Mouse (Mus musculus) gastrocnemius, postnatal 36 days (tissue): ENCODE data around the gene Mical3. TPM values are rescaled to one million over a fixed set of nuclear protein-coding genes. Genes with fewer than 3 reads are reported as not detected.

Experiments
- DNase-seq, 2 experiments: peaks; one replicate each; pipeline ENCODE4 v3.0.0; 2022
- intact Hi-C: fragments of 180-260 bp; cut with DNase I; formaldehyde crosslinking; loops from one replicate; pipeline ENCODE4 v1.15.1; 2025
- total RNA-seq, 2 experiments: library from RNA; stranded (reverse); gene quantifications; 2 replicates each; pipeline ENCODE4 v1.2.3; 2021

The Mical3 gene
- total RNA-seq, 2 experiments from 2014 or later = 49.6 to 54.7 TPM

- intact Hi-C loops = no loop called here
- DNase-seq = no peak
Observed at GRCm38 (mm10) chr6:120978019-120978621, 152.7 kb downstream of the Mical3 start.

DNA sequence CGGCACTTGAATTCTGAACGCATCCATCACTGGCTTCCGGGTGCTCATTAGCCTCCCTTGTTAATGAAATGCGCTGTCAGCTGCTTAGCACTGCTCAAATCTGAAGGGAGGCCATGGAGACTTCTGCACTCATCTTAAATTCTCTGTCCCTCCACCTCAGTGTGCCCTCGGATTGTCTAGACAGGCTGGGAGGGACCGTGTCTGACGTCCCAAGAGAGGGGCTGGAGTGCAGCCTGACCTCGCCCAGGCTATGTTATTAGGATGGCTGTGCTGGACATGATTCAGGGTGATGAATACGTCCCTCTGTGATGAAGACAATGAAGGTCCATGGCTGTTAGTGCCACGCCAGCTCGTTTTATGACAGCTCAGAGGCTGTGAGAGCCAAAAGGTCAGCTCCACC, 153.8 kb downstream of the Mical3 start:
- no peak for DNase-seq
- intact Hi-C loops = no loop called here

DNA sequence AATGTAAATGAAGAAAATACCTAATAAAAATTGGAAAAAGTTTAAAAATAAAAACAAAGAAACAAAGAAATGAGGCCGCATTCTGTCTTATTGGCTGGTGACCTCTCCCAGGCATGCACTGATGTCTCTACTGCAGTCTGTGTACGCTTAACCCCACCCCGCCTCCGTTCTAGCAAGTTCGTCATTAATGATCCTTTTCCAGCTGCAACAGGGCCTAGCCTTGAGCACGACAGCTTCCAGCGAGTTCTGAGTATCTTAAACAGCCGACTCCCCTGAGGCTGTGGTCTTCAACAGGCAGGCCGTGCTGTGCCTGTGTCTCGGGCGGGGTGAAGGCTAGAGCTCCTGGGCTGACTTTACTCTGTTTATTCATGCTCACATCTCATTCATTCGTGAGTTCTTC, 154.7 kb downstream of the Mical3 start:
- intact Hi-C loops = no loop called here
- no peak for DNase-seq

DNA sequence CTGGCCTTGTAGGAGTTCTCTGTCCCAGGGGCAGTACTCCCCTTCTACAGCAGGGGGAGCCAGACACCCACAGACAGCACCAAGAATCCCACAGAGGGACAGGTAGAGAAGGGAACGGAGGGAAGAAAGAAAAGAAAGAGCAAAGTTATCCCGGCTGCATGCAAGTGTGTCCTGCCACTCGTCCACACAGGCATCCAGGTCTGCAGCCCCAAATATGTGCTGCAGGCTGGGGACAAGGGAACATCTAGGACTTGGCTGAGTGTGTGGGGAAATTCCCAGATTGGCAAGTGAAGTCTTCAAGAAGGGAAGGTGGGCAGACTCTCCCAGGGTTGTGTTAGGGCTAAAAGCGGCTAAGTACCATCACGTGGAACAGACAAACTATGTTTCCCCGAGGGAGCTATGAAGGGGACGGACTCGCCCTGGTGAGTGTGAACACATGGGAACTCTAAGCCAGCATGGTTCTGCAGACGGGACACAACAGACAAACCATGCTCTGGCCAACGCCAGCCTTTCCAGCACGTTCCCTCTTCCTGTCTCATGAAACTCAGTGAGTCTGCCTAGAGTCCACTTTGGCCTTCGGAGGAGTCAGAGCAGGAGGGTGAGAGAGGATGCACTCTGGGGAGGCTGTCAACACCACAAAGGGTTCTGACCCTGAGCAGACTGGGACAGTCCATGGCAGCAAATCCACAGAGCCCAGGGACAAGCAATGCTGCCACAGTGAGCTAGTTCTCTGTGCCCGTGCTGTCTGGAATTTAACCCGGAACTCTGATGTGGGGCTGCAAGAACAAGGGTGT, 158.8 kb downstream of the Mical3 start:
- intact Hi-C loops = loop anchor here (2.0 kb wide), 2 partner anchors 159 to 207 kb away; partner anchors contain the start of gene Mical3

DNA sequence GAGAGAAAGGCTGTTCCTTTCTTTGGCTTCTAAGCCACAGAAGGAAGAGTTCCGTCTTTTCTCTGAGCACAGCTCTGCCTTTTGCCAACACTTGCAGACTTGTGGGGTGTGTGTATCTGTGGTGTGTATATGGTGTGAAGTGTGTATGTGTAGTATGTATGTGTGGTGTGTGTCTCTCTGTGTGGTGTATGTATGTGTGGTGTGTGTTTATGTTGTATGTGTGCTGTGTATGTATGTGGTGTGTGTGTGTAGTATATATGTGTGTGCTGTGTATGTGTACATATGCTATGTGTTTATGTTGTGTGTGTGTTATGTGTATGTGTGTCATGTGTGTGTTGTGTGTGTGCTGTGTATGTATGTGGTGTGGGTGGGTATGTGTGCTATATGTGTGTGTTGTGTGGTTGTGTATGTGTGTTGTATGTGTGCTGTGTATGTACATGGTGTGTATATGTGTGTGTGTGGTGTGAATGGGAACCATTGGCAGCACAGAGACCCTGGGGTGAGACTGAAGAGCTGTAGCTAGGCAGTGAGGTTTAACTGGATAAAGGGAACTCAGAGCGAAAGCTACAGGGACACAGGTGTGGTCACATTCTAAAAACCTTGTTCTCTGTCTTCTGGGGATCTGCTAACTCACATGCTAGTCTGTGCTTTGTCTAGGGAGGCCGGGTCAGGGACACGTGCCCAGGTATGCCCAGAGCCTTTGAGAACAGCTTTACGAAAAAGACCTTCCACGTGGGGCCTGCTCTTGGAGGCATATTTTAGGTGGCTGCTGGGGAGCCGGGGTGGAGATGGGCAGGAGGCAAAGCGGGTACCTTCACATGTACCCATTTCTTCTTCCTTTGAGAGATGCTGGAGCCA, 159.6 kb downstream of the Mical3 start:
- DNase-seq = no peak
- intact Hi-C loops = no loop called here

More for the DNA sequence above, 158.8 kb downstream of the Mical3 start:
- peak; percentile 78 to 83 for DNase-seq

GRCm38 (mm10) chr6:120965814-120966213, 165.0 kb downstream of the Mical3 start:
- DNase-seq = no peak
- intact Hi-C loops = no loop called here

- intact Hi-C loops = no loop called here
- no peak for DNase-seq
Observed at GRCm38 (mm10) chr6:120964179-120964578, 166.6 kb downstream of the Mical3 start.

GRCm38 (mm10) chr6:120960338-120961030, 170.3 kb downstream of the Mical3 start:
- no peak for DNase-seq
- intact Hi-C loops = no loop called here

GRCm38 (mm10) chr6:120957331-120957730, 173.5 kb downstream of the Mical3 start:
- intact Hi-C loops = loop anchor here (5.0 kb wide), 1 partner anchor 55 kb away; no protein-coding TSS in a partner anchor
- DNase-seq = no peak

- intact Hi-C loops = loop anchor here (5.0 kb wide), 1 partner anchor 54 kb away; no protein-coding TSS in a partner anchor
Observed at GRCm38 (mm10) chr6:120956259-120957161, 174.3 kb downstream of the Mical3 start.

GRCm38 (mm10) chr6:120955215-120955614, 175.6 kb downstream of the Mical3 start:
- DNase-seq = no peak
- intact Hi-C loops = loop anchor here (5.0 kb wide), 1 partner anchor 53 kb away; no protein-coding TSS in a partner anchor

More at GRCm38 (mm10) chr6:120956259-120957161, 174.3 kb downstream of the Mical3 start:
- DNase-seq = no peak

- intact Hi-C loops = no loop called here
- no peak for DNase-seq
Observed at GRCm38 (mm10) chr6:120954241-120954640, 176.6 kb downstream of the Mical3 start.

DNA sequence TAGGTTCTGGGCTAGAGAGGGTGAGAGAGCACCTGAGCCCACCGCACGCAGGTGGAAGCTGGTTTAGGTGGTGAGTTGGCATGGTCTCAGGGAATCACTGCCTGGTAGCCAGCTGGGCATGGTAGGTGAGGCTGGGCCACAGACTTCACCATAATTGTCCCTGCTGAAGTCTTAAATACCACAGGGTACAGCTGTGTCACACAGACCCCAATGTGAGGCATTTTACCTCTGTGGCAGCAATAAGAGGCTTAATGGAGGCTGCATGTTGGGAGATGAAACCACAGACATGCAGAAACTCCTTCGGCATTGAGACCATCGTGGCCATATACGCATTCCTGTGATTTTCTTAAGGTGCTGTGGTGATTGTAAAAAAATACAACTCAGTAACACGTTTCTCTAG, 178.3 kb downstream of the Mical3 start:
- no peak for DNase-seq

DNA sequence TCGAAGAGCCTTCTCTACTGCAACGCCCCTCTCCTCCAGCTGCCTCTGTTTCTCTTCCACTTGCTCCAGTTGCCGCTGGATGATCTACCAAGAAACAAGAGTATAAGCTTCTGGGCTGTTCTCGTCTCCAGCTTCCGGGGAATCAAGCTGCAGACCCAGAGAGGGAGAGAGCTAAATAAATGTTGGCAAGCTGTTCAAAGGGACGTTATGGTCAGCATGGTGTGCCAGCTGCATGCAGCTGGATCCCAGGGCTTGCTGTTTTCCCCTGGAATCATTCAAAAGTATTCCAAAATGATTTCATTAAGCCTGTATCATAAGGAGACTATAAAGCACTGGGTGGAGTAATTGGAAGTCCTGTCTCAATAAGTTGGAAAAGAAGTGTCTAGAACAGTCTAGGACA, 179.5 kb downstream of the Mical3 start:
- DNase-seq = no peak
- intact Hi-C loops = no loop called here

More for the DNA sequence above, 178.3 kb downstream of the Mical3 start:
- intact Hi-C loops = no loop called here

DNA sequence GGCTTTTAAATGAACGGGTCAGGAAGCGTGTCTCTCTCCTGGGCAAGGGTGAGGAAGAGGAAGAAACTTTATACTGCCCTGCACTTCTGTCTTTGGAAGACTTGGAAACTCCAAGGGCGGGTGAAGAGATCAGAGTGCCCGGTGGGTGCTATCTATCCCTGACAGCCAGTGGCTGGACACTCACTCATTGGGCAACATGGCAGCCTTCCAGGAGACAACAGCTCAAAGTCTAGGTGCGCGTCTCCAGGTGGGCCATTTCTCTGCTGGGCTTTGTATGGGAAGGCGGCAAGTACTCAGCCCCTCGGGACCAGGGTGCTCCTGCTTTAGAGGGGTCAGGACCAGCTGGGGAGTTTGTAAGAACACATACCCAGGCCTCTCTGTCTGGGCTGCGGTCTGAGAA, 185.3 kb downstream of the Mical3 start:
- DNase-seq = no peak

GRCm38 (mm10) chr6:120943964-120944363, 186.8 kb downstream of the Mical3 start:
- intact Hi-C loops = loop anchor here (10.0 kb wide), 1 partner anchor 391 kb away; no protein-coding TSS in a partner anchor
- no peak for DNase-seq

More for the DNA sequence above, 185.3 kb downstream of the Mical3 start:
- intact Hi-C loops = loop anchor here (10.0 kb wide), 1 partner anchor 389 kb away; no protein-coding TSS in a partner anchor

DNA sequence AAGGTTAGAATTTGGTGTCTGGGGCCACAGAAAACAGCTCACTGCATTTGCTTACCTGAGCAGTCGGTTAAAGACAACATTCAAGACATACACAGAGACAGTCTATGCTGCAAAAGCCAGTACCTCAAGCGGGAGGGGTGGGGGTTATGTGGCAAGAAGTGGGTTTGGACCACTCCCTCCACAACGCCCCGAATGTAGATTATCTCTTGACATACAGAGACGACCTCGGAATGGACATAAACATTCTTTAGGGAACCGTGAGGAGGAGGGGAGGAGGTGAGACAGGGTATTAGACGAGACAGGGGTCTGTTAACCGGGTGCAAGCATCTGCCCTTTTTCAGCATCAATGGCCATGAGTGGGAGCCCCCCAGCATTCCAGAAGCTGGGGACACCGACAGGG, 187.2 kb downstream of the Mical3 start:
- intact Hi-C loops = loop anchor here (10.0 kb wide), 1 partner anchor 391 kb away; no protein-coding TSS in a partner anchor

GRCm38 (mm10) chr6:120943079-120943478, 187.7 kb downstream of the Mical3 start:
- no peak for DNase-seq
- intact Hi-C loops = loop anchor here (10.0 kb wide), 1 partner anchor 392 kb away; no protein-coding TSS in a partner anchor

More for the DNA sequence above, 187.2 kb downstream of the Mical3 start:
- no peak for DNase-seq

DNA sequence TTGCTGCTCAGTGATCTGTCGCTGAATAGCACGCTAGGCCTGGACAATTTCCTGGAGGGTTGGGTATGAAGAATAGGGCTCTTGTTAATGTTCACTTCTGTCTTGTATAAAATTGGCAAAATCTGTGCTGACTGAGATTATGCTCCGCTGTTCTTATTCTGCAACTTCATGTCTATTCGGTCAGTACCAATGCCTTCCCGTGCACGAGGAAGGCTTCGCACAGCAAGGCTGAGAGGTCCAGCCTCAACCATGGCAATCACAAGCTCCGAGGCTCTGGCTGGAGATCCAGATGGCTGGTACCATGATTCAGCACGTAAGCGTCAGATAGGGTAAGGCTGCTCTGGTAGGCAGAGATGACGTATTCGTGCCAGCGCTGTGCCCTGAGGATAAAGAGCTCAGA, 189.2 kb downstream of the Mical3 start:
- intact Hi-C loops = loop anchor here (10.0 kb wide), 1 partner anchor 393 kb away; no protein-coding TSS in a partner anchor
- no peak for DNase-seq
